25 mouse cellular contexts compared by ENCODE assay signal in the genomic region with DNA sequence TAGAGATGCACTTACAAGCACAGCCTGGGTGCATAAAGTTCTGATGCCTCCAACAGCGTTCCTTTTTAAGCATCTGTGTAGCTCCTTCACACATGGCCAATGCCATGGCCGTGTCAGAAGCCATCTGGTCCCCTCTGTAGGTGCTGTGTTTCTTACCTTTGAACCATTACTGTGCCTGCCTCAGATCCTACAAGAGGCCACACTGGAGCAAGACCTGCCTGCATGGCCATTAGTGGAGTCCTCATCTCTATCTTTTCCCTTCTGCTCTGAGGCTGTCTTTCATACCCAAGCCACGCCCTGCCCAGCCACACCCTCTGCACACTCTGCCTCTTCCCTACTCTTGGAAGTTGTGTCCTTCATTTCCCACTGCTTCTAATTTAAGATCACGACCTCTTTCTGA. TPM values are rescaled to one million over a fixed set of nuclear protein-coding genes. Genes with fewer than 3 reads are reported as not detected.
"Had no signal": no experiment of that assay in that cellular context is flagged by ENCODE, and none has a peak within 500 bp of the region (broad histone marks: within the 10 kb centered on the region; RNA-seq: fewer than 3 reads in every experiment).

No protein-coding gene starts in this region.

- H3K9me3 ChIP-seq: neural tube, embryonic 13.5 days; neural tube, embryonic 15.5 days; stomach, embryonic 15.5 days had no signal

- H3K4me3 ChIP-seq: neural tube, embryonic 13.5 days; neural tube, embryonic 15.5 days; stomach, embryonic 15.5 days had no signal

- H3K4me1 ChIP-seq: neural tube, embryonic 15.5 days; stomach, embryonic 15.5 days had no signal

- H3K27me3 ChIP-seq: neural tube, embryonic 13.5 days; neural tube, embryonic 15.5 days; stomach, embryonic 15.5 days had no signal

- DNase-seq: retina, postnatal 1 day; right cerebral cortex, adult 18-20 months; right cerebral cortex, postnatal 14 days; right cerebral cortex, postnatal 25 days; right cerebral cortex, postnatal 4 days; spleen, adult 18-20 months; thymus, adult 18-20 months; thymus, adult 2 months; thymus, postnatal 14 days; thymus, postnatal 25 days; thymus, postnatal 36 days; thymus, postnatal 4 days had no signal

- H3K27ac ChIP-seq: neural tube, embryonic 13.5 days; neural tube, embryonic 15.5 days; stomach, embryonic 15.5 days; stomach, postnatal 0 days had no signal

- H3K36me3 ChIP-seq: neural tube, embryonic 13.5 days; neural tube, embryonic 15.5 days; stomach, embryonic 15.5 days had no signal

RNA-seq across cellular contexts. Expression of a gene that starts 6.3 kb away (rescaled TPM):
- total RNA-seq: neutrophil, adult 5-6 weeks had no signal
- polyA plus RNA-seq: neural tube, embryonic 14.5 days; small intestine, adult 2 months; spleen, adult 2 months; stomach, embryonic 14.5 days; stomach, embryonic 15.5 days; stomach, embryonic 16.5 days; stomach, postnatal 0 days; testis, adult 2 months; thymus, postnatal 0 days; urinary bladder, adult 2 months had no signal

RNA-seq across cellular contexts. Expression of a gene that starts 14.1 kb away (rescaled TPM):
- total RNA-seq: neutrophil, adult 5-6 weeks had no signal
- polyA plus RNA-seq: neural tube, embryonic 14.5 days; neural tube, embryonic 15.5 days; small intestine, adult 2 months; spleen, adult 2 months; stomach, embryonic 14.5 days had no signal
